Mouse (Mus musculus) spleen, adult 2 months (tissue): Measurements from ENCODE around the gene Slc5a11.

Experiments used
- CTCF ChIP-seq: fragments of 200-500 bp; IDR thresholded peaks from 2 replicates; pipeline ENCODE4 v1.5.1; 2011; ENCODE audit warnings: mild to moderate bottlenecking, inconsistent platforms; ENCODE audit not compliant: insufficient read depth, insufficient read length, insufficient replicate concordance; ENCODE audit errors: extremely low read depth
- POLR2A ChIP-seq: fragments of 200-500 bp; IDR thresholded peaks from 2 replicates; pipeline ENCODE4 v1.6.1; 2011; ENCODE audit warnings: low read depth, low read length, inconsistent platforms

- no peak for TF ChIP-seq CTCF
- TF ChIP-seq POLR2A = no peak
Observed at GRCm38 (mm10) chr7:123199151-123199550, 15.4 kb upstream of the Slc5a11 start.
